Mouse (Mus musculus) neutrophil, adult 65 days (primary cell): ENCODE measurements around the gene Esr1. TPM values are rescaled to one million over a fixed set of nuclear protein-coding genes. Genes with fewer than 3 reads are reported as not detected.

Experiments
- total RNA-seq: library from RNA; stranded (reverse); gene quantifications from 2 replicates; pipeline ENCODE4 v1.2.4, GENCODE M21; 2023

Esr1 gene
- 2.6 and 5.7 TPM in 2 replicates for total RNA-seq

GRCm38 (mm10) chr10:4611386-4612155 lies at the start of gene Esr1:
TSS of gene Esr1 (plus strand) at chr10:4611593.

Other genes starting within 250 kb of the Esr1 start
- gene Zbtb2, start 223.5 kb upstream of the Esr1 start, total RNA-seq = 20.2 and 22.5 TPM in 2 replicates
- gene Rmnd1, start 179.2 kb upstream of the Esr1 start, total RNA-seq = 13.7 and 14.9 TPM in 2 replicates
- 9.1 and 13.5 TPM in 2 replicates for gene Armt1, start 179.1 kb upstream of the Esr1 start, total RNA-seq
- 0.19 and 0.34 TPM in 2 replicates for gene Ccdc170, start 129.1 kb upstream of the Esr1 start, total RNA-seq